Mouse (Mus musculus) layer of hippocampus, postnatal 36 days (tissue): Measurements from ENCODE around the gene Tfeb. TPM values are rescaled to one million over a fixed set of nuclear protein-coding genes. Genes with fewer than 3 reads are reported as not detected.

ENCODE experiments used
- DNase-seq, 2 experiments: peaks; one replicate each; pipeline ENCODE4 v3.0.0; 2022
- total RNA-seq, 2 experiments: library from RNA; stranded (reverse); gene quantifications; 2 replicates each; pipeline ENCODE4 v1.2.3; 2021

The Tfeb gene
- total RNA-seq, 2 experiments from 2014 or later: 11.5 to 13.9 TPM

DNA sequence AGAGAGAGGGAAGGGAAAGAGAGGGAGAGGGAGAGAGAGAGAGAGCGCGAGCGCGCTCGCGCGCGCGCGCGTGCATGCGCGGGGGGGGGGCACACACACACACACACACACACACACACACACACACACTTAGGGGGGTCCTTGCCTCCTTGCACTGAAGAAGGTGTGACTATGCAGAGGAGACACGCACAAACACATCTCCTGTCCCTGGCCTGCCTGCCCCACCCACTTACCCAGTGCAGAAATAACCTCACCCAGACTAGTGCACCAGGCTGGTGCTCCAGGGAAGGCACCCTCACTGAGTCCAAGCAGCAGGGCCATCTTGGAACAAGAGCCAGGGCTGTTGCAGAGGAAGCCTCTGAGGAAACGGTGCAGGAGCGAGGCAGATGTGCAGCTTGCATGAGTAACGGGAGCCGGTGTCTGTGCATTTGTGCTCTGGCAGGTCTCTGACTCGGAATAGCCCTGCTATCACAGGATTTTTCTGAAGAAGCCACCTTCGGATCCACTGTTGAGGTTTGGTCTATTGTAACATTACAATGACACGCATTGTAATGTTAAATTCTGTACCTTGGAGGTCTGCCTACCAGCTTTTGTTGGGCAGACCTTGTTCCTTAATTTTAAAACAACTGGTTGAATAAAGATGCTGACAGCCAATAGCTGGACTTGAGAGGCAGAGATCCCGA, 23.8 kb upstream of the Tfeb start:
- no peak for DNase-seq

DNA sequence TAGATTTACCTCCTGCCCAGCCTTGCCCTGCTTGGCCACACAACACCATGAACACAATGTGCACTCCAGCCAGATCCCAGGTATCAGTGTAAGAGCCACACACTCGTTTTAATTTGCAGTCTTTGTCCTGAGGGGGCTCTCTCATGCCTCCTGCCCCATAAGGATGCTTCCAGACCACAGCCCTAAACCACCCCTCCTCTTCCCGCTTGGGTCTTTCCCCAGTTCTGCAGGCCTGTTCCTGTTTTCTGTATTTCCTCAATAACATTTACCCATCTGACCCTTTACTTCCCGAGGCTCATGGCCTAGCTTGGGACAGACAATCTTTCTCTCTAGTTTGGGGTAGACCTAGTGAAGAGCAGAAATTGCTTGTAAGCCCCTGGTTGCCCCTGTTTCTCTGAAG, 21.8 kb upstream of the Tfeb start:
- no peak for DNase-seq

DNA sequence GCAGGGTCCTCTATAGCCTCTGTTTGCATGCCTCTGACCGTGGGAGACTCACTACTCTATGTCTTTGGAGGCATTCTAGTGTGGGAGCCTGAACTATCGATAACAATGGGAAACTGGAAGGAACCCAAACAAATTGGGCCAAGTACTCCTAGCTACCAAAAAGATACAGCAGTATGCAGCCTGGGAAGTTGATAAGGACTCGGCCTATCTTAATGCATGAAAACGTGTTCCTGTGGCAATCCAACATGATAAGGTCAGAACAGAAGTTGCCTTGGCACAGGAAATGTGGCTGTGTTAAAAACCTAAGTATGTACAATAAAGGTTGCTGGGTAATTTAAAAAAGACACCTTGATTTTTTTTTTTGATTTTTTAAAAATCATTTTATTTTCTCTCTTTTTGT, 15.6 kb upstream of the Tfeb start:
- no peak for DNase-seq

DNA sequence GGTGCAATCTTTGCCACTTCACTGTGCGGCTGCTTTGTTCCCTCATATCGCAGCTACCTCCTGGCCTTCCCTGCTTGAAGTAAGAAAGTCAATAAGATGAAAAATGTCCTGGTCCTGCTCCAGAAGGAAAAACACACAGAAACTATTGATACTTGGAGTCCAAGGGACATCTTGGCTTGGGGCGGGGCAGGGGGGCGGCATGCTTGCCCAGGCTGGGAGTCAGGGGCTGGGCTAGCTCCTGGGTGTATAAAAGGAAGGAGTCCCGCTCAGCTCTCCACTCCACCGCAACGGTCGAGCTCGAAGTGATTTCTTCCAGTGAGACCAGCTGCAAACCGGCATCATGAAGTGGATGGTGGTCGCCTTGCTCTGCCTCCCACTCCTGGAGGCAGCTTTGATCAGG, 10.3 kb upstream of the Tfeb start, which contains the start of gene Pgc:
Gene Pgc (plus strand): TSS at position 277 of the 400 bp plus-strand sequence.
- no peak for DNase-seq

DNA sequence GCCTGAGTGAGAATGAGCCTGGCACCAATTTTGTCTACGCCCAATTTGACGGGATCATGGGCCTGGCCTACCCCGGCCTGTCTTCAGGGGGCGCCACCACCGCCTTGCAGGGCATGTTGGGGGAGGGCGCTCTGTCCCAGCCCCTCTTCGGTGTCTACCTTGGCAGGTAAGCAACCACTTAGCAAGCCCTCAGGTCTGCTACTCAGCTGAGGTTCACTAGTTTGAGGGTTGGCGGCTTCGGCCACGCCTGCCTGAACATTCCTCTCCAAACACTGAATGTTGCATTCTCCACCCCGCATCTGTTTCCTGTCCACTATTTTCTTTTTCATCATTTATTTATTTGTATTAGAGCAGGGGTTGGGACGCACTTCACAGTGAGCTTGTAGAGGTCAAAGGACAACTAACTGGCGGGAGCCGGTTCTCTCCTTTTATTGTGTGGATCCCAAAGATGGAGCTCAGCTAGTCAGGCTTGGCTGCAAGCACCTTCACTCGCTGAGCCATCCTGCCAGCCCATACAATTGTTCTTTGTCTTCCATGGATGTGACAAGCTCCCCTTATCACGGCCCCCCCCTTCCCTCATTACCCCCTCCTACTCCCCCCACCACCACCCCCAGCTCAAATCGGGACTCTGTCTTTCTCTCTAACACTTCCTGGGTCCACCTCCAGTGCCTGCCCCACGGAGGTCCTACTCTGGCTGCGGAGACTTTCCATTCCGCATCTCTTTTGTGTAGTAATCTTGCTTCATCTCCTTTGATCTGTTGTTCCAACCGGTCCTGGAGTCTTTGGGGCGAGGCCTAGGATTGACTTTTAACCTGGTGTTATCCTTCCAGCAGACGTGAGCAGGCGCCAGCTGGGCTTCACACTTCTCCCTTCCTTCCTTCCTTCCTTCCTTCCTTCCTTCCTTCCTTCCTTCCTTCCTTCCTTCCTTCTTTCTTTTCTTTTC, 5.9 kb upstream of the Tfeb start:
- DNase-seq: no peak

DNA sequence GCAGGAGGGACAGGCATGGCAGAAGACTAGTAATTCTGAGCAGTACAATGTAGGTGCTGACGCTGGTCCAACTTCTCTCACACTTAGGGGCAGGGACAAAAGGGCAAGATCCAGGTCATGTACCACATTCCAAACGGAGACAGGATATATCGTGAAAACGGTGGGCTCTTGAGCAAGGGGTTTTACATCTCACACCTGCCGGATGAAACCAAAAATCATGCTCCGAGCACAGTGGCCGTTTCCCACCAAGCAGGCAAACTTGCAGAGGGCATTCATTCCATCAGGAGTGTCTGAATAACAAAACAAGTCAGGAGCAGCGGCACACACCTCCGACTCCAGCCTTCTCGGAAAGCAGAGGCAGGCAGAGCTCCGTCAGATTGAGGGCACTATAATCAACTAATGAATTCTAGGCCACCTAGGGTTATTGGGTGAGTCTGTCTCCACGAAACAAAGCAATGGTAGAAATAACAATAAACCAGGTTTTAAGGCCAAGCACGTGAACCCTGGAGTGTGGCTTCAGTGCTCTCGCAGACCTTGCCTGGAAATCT, 1.2 kb upstream of the Tfeb start:
- DNase-seq: no peak

DNA sequence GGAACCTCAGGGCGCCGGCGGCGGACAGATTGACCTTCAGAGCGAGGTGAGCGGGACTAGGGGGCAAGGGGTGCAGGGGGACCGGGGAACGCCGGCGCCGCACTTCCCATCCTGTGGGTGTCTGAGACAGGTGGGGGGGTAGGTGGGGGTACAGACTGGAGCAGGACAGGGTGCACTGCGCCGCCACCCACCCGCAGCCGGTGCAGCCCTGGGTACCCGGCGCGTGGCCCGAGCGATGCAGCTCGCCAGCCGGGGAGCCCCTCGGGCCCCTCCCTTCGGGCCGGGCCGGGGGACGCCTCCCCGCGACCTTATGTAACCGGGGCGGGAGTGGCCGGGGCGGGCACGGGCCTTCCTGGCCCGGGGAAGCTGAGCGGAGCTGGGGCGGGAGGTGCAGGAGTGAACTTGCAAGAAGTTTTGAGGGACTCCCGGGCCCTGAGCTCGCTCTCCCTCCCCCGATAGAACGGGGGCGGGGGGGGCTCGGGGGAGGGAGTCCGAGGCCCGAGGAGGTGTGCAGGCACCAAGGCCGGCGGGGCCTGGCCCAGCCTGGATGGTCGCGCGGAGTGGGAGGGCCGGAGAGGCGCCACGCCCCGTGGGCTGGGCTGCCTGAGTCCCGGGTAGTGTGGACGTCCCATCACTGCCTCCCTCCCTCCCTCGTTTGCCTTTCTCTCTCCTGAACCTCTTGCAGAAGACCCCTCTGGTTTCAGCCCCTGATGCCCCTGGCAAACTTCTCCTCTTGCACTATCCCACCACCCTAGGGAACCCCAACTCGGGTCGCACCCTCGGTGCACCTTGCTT, 638 bp downstream of the Tfeb start:
- peak; percentile 70 to 79 for DNase-seq

DNA sequence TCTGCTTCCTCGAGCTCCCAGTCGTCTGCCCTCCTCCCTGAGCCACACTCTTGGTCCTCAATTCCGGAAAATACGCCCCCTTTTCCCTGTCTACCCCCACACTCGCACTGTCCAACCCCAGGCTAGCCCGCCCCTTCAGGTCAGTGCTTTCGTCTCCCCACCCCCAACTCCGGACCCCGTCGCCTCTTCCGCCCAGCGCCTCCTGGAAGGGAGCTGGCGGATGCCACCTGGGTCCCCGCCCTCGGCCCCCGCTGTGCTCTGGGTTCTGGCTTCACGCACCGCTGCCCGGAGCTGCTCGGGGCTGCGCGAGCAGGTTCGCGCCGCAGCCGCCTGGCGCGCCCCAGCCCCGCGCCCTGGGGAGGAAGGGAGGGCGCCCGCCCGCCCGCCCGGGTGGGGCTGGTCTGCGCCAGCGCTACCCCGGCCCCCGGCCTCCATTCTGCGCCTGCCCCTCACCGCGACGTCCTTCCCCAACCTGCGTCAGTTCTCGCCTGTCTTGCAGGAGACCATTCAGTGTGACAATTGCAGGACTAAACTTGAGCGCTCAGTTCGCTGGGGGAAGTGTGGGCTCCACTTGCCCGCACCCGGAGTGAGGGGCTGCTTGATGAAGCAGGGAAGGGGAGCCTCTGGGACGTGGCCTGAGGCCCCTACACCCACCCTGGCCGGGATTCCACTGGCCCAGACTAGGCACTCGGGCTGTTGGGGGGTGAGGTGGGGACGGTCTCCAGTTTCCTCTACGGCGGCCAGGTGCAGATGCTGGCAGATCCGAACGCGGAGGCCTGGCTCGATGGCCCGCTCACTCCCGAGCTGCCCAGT, 1.4 kb downstream of the Tfeb start:
- no peak for DNase-seq

DNA sequence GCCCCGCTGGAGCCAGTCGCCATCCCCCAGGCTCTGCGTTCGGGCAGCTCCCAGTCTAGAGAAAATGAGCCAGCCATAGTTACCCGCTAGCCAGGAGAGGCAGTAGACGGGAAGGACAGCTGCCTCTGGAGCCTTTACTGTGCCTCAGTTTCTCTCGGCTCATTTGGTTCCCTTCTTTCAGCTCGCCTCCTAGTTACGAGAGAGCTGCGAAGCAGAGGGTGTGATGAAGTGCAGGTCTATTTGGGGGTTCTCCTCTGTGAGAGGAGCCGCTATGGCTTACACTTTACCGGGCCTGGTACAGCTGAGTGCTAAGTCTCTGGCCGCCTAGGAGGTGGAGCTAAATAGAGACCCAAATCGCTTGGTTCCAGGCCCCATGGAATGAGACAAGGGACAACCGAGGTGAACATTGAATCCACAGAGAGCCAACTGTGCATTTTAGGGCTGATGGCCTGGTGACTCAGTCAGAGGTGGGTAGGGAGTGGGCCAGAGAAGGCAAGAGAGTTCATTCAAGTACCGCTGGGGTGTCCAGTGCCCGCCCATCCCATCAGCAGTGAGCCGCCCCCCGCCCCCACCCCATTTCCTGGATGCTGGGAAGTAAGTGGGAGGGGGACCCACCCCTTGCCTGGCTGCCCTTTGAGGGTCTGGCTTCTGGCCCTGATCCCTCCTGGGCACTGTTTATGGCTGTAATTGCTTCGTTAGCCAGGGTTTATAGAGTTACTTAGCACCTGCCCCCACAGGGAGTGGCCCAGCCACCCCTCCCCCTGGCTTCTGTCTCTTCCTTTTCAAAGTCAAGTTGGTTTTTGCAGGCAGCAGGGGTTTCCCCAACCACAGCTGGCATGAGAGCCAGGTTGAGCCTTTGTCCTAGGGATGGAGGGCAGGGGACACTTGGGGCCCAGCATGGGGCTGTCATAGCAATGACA, 2.3 kb downstream of the Tfeb start:
- DNase-seq: no peak

DNA sequence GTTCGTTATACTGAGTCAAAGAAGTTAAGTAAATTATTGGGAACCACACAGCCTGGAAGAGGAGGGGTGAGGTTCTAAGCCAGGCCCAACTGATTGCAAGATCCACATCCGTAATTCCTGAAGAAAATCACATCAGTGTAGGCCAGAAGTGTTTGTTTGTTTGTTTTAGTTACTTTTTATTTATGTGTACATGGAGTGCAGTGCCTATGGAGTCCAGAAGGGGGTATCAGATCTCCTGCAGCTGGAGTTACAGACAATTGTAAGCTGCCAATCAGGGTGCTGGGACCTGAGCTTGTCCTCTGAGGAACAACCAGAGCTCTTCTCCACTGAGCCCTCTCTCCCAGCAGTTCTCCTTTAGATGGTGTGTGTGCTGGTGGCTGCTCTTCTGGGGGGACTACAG, 3.4 kb downstream of the Tfeb start:
- no peak for DNase-seq

DNA sequence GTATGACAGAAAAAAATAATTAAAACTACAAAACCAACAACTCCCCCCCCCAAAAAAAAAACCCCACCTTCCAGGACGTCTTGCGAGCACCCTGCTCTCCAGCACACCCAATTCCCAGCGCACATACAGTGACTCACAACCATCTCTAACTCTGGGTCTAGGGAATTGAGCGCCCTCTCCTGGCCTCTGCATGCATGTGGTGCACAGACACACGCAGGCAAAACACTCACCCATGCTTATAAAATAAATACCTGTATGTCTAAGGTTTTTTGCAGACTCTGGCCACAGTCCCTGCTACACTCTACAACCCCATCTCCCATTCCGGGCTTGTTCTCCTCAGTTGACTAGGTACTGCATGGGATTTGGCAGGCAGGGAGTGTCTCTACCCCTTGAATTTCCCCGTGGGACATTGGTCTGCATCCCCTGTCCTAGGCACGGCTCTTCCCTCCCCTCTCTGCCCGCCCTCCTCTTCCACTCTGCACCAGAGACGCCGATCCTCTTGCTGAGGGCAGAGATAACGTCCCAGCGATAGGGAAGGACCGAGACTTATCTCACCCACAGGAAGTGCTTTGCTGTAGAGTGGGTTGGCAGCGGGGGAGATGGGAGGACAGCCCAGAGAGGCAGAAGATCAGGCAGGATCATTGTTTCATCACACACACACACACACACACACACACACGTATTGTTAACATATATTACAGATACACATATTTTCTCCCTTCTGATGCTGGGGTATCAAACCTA, 6.3 kb downstream of the Tfeb start:
- no peak for DNase-seq

DNA sequence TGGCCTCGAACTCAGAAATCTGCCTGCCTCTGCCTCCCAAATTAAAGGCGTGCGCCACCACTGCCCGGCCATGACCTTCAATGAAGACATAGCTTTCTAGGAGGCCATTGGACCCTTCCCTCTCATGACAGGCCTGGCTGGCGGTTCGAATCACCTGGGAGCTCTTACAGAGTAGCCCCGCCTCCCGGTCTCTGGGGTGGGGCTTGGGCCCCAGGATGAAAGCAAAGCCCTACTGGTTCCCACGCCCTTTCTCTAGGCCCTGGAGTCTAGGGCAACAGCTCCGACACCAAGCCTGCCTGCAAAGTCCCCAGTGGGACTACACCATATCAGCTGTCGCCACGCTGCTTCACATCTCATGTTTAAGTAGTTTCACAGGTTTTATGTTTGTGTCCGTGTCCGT, 7.3 kb downstream of the Tfeb start:
- DNase-seq: no peak

DNA sequence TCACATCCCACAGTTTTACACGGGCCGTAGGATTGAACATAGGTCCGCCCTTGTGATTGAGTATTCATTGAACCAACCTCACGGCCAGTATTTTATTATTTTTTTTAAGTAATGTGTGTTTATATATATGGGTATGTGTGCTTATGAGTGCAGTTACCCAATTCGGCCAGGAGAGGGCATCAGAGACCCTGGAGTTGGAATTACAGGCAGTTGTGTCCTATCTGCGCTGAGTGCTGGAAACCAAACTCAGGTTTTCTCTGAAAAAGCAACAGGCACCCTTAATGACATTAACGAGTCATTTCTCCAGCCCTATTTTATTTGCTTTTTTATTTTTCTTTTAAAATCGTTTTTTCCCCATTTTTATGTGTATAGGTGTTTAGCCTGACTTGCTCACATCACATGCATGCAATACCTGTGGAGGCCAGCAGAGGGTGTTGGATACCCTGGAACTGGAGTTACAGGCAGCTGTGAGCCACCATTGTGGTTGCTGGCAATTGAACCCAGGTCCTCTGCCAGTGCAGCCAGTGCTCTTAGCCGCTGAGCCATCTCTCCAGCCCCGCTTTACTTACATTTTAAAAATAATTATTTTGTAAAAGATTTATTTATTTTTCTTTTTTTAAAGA, 8.0 kb downstream of the Tfeb start:
- no peak for DNase-seq

DNA sequence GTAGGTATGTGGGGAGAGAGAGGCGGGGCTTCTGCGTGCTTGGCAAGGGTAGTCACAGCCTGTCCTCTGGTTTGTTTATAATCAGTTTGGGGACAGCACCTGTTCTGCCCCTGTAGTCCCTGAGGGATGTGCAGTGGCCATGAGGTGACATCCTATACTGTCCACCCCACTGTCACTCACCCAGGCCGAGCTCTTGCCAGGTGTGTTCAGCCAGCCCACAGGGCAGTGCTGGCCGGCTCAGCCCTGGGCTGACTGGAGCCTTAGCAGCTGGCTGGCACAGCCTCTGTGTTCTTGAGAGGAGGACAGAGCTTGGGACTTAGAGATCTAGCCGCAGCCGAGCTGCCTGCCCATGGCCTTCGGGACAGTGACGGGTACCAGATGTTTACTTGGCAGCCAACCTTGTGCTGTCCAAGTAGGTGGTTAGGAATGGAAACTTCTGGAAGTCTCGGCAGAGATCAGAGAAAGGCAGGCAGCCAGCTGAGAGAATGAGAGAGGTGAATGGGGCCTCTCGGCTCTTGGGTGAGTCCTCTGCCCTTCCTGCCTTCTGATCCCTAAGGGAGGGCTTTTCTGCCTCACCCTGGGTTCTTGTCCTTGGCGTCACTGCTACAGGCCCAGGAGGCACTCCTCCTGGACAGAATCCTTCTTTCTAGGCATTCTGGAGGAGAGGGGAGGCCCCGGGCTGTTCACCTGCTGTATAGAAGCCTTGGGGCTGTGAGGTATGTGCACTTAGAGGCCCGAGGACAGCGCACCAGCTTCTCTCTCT, 12.1 kb downstream of the Tfeb start:
- no peak for DNase-seq

DNA sequence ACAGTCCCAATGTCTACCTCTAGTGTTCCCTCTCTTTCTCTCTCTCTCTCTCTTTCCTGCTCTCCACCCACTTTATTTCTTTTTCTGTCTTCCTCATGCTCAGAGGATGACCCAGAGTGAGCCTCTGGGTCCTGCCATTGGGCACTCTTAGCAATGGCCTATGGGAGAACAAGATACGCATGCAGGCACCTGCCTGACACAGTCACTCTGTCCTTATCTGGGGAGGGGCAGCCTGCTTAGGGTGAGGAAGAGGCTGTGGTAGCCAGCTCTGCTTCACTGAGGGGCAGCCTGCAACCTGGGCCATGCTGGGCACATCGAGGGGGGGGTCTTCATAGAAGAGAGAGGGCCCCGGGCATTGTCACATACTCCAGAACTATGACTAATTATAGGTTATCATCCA, 12.8 kb downstream of the Tfeb start:
- DNase-seq: no peak

DNA sequence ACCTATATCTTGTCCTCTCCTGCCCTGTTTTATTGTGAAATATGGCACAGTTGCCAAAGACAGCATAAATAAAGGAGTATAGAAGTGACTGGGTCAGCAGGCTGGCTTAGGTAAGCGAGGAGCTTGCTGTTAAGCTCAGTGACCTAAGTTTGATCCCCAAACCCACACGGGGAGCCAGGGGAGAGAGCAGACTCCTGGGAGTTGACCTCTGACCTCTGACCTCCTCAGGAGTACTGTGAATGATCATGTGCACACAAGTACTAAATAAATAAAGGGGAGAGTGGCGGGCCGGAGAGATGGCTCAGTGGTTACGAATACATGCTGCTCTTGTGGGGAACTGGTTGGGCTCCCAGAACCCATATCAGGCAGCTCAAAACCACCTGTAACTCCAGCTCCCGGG, 13.3 kb downstream of the Tfeb start:
- no peak for DNase-seq

DNA sequence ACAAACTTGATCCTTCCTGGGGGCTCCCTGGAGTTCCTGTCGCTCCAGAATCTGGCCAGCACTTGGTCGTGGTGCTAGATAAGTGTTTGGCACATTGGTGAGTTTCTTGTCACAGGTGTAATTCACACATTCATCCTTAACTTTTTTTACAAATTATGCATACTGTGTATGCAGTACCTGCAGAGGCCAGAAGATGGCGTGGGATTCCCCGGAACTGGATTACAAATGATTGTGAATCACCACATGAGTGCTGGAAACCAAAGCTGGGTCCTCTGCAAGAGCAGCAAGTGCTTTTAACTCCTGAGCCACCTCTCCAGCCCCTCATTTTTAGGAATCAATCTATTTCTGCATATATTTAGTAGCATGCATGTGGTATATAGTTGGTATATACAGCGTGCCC, 15.0 kb downstream of the Tfeb start:
- no peak for DNase-seq

DNA sequence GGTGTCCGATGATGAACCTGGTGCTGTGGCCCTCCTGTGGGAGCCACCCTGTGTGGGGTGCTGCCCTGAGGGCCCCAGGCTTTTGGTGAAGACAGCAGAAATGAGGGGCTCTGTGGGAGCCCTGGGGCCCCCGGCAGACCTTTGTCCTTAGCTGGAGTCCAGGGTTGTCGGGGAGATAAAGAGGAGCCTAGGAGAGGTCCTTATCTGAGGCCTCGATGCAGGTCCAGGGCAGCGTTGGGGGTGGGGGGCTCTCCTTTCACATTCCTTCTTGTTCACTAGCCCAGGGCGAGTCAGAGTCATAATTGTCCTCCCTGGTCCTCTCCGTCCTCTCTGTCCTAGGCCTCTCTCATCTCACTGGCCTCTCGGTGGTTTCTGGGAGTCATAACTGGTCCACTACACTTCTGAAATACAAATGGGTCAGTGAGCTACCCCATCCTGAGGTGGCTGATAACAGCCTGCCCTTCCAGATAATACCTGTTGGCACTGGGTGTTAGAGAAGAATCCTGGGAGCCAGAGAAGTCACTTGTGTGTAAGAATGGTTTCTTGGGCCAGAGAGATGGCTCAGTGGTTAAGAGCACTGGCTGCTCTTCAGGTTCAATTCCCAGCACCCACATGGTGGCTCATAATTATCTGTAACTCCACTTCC, 16.4 kb downstream of the Tfeb start:
- no peak for DNase-seq
